Mouse (Mus musculus) forebrain, embryonic 13.5 days (tissue): ENCODE results near the gene Spice1. TPM values are rescaled to one million over a fixed set of nuclear protein-coding genes. Genes with fewer than 3 reads are reported as not detected.

Experiments used
- ATAC-seq: fragments of 200-750 bp; cut with Nextera tagmentation; 2 replicates; pipeline ENCODE4 v1.8.0; 2017
- H3K27ac ChIP-seq: fragments of 300-500 bp; sonication (generic); 2 replicates; pipeline ENCODE4 v1.5.1; 2015; ENCODE audit warnings: inconsistent platforms, mild to moderate bottlenecking, moderate library complexity
- H3K27me3 ChIP-seq: fragments of 300-500 bp; sonication (generic); 2 replicates; pipeline ENCODE4 v1.6.1; 2015; ENCODE audit warnings: mild to moderate bottlenecking, inconsistent platforms
- H3K36me3 ChIP-seq: fragments of 300-500 bp; sonication (generic); 2 replicates; pipeline ENCODE4 v1.6.1; 2015; ENCODE audit warnings: mild to moderate bottlenecking, inconsistent platforms; ENCODE audit not compliant: poor library complexity, severe bottlenecking
- H3K4me1 ChIP-seq: fragments of 300-500 bp; sonication (generic); 2 replicates; pipeline ENCODE4 v1.6.1; 2015; ENCODE audit warnings: inconsistent platforms
- H3K4me2 ChIP-seq: fragments of 300-500 bp; sonication (generic); 2 replicates; pipeline ENCODE4 v1.6.1; 2015; ENCODE audit warnings: inconsistent platforms, mild to moderate bottlenecking, moderate library complexity
- H3K4me3 ChIP-seq: fragments of 300-500 bp; sonication (generic); 2 replicates; pipeline ENCODE4 v1.5.1; 2015; ENCODE audit warnings: mild to moderate bottlenecking, inconsistent platforms
- H3K9ac ChIP-seq: fragments of 300-500 bp; sonication (generic); 2 replicates; pipeline ENCODE4 v1.6.1; 2015; ENCODE audit warnings: mild to moderate bottlenecking, inconsistent platforms
- H3K9me3 ChIP-seq: fragments of 300-500 bp; sonication (generic); replicated peaks from 2 replicates; pipeline ENCODE4 v1.6.1; 2016; ENCODE audit warnings: inconsistent platforms
- WGBS: fragments of 180-500 bp; shearing (Covaris S2); methylation state at CpG from one replicate; pipeline ENCODE4 v1.1.7; 2015; 5-methylcytosine and 5-hydroxymethylcytosine counted together
- polyA plus RNA-seq: library from polyadenylated mRNA; unstranded; fragments of >200 nt; fragmentation: Nextera tagmentation; extraction: Ambion mirVana; gene quantifications from 2 replicates; pipeline ENCODE4 v1.2.1, GENCODE M21; 2015

Gene Spice1
- polyA plus RNA-seq, 1 experiment from 2014 or later, result 26.8 TPM

DNA sequence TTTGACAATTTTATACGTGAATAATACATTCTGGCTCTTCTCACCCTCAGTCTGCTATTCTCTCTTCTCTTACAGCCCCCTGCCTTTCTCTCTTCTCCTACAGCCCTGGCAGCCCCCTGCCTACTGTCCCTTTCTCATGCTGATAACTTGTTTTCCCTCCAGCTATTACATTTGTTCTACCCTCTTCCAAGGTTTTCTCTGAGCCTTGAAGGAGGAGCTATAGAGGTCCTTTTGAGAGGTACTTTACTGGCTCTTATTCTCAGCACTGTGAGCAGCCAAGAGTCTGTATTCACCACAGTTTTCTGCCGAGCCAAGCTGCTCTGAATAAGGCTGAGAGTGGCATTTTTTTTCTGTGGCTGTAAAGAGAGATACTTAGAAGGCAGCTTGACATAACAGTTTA, 36.6 kb downstream of the Spice1 start:
- Histone ChIP-seq H3K27ac (peak overlapping the region; percentile 61; the same call in 1 of the 2 replicates), H3K4me3 (no peak overlapping the region), H3K4me2 (peak overlapping the region; percentile 7; the same call in 1 of the 2 replicates), H3K27me3 (no peaks in the 10 kb centered on the region), H3K9me3 (no peaks in the 10 kb centered on the region), H3K4me1 (peaks cover 15% of the 10 kb centered on the region), H3K9ac (no peak overlapping the region), H3K36me3 (peaks cover 15% of the 10 kb centered on the region)
- ATAC-seq, result peak; percentile 87
- 5% methylated on average over 2 of the region's 2 CpGs for WGBS

DNA sequence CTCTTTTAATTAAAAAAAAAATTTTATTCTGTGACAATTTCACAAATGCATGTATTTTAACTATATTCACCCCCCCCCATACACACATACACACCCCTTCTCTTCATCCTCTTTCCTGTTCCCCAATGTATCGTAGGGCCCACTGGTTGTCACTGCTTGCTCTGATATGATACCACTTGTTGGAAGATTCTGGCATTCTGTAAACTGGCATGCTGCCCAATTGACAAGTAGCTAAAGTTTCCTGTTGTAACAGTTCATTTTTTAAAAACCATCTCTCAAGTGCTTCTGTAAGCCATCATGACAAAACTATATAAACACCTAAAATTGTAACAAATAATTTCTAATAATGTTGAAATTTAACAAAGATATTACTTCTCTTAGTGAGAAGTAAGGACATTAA, 37.3 kb downstream of the Spice1 start:
- Histone ChIP-seq H3K4me3 (no peak overlapping the region), H3K4me1 (peaks cover 15% of the 10 kb centered on the region), H3K9me3 (no peaks in the 10 kb centered on the region), H3K36me3 (peaks cover 15% of the 10 kb centered on the region), H3K4me2 (no peak overlapping the region), H3K27me3 (no peaks in the 10 kb centered on the region), H3K27ac (no peak overlapping the region), H3K9ac (no peak overlapping the region)
- WGBS, result 77% methylated on average over 1 of the region's 1 CpGs
- no peak for ATAC-seq

DNA sequence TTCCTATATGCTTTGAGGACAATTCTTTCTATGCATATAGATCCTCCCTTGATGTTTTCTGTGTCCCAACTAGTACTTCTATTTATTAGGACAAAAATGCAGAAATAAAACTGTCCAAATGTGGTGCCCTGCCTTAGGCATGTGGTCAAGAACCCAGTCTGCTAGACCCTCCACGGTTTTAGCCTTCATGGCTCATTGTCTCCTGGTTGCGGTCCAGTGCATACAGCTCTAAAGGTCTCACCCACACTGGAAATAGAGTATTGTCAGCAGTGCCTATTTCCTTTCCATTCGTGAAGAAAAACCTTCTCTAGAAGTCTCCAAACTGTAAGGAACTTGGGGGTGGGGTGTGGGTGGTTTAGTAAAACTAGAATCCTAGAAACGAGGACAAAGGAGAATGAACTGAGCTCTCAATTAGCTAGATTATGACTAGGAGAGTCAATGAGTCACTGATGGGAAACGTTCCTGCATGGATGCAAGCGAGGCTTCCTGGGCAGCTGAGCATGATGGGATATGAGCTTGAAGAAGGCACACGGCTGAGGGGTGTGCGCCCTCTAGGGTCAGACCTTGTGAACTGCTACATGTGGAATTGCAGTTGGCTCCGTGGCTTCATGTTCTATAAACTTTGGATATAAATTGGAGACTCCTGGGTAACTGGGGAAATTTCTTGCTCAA, 45.1 kb downstream of the Spice1 start:
- Histone ChIP-seq H3K27me3 (no peaks in the 10 kb centered on the region), H3K4me3 (no peak overlapping the region), H3K9ac (no peak overlapping the region), H3K9me3 (no peaks in the 10 kb centered on the region), H3K27ac (no peak overlapping the region), H3K4me1 (peaks cover 16% of the 10 kb centered on the region; the same call in 1 of the 2 replicates), H3K4me2 (no peak overlapping the region), H3K36me3 (peaks cover 24% of the 10 kb centered on the region)
- ATAC-seq, result no peak
- WGBS, result 45% methylated on average over 9 of the region's 9 CpGs

DNA sequence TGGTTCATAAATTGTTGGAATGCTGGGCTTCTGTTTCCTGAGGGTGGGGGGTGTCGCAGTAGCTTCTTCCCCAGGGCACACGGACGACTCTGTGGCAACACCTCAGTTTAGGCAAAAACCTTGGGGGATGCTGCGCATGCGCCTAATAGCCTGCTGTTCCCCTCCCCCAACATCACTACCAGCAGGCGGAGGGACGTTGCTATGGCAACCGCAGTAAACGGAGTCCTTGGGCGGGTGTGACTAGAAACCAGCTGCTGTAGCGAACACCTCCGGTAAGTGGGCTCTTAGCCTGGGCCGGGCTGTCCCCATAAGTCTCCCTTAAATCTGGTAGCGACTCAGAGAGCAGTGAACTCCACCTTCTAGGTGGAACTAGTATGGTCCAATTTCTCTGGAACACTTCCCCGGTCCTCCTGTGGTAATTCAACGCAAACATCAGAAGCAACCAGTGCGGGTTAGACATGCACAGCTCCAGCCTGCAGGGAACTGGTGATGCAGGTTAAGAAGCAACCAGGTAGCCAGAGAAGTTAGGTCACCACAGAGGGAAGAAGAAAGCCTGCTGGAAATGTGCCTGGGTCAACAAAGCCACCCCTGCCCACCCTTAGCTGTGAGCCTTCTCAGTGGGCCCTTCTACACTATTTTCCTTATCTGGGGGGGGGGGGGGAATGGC, 47.8 kb downstream of the Spice1 start, which contains the start of gene Cfap44:
Gene Cfap44 (plus strand): TSS at position 220 of the 667 bp plus-strand sequence.
- H3K27me3 ChIP-seq, result no peaks in the 10 kb centered on the region
- peak within 1 kb of the TSS; percentile 46 for H3K9ac ChIP-seq
- ATAC-seq, result peak; percentile 95
- peaks cover 8% of the 10 kb centered on the region for H3K36me3 ChIP-seq
- peak within 1 kb of the TSS; percentile 65 for H3K4me2 ChIP-seq
- peak within 1 kb of the TSS; percentile 37 for H3K4me3 ChIP-seq
- no peaks in the 10 kb centered on the region for H3K9me3 ChIP-seq
- WGBS, result 1% methylated on average over 17 of the region's 17 CpGs
- H3K27ac ChIP-seq, result no peak within 1 kb of the TSS
- H3K4me1 ChIP-seq, result peaks cover 16% of the 10 kb centered on the region; the same call in 1 of the 2 replicates

DNA sequence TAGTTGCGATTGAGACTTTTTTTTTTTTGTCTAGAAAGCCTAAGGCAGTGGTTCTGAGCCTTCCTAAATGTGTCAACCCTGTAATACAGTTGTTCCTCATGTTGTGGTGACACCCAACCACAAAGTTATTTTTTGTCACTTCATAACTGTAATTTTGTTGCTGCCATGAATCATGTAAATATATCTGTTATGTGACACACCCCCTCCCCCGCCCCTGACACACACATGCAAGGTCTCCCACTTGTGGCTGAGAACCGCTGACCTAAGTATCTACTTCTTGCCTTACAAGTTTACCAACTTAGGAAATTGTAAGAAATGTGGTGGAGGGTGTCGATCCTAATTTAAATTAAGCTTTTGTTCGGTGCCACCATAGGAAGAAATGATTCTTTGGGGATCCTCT, 58.0 kb downstream of the Spice1 start:
- H3K4me3 ChIP-seq, result no peak overlapping the region
- H3K27me3 ChIP-seq, result no peaks in the 10 kb centered on the region
- no peak for ATAC-seq
- H3K9me3 ChIP-seq, result no peaks in the 10 kb centered on the region
- no peak overlapping the region for H3K9ac ChIP-seq
- no peak overlapping the region for H3K4me2 ChIP-seq
- WGBS, result 91% methylated on average over 5 of the region's 5 CpGs
- H3K36me3 ChIP-seq, result no peaks in the 10 kb centered on the region
- H3K27ac ChIP-seq, result no peak overlapping the region
- H3K4me1 ChIP-seq, result no peaks in the 10 kb centered on the region

DNA sequence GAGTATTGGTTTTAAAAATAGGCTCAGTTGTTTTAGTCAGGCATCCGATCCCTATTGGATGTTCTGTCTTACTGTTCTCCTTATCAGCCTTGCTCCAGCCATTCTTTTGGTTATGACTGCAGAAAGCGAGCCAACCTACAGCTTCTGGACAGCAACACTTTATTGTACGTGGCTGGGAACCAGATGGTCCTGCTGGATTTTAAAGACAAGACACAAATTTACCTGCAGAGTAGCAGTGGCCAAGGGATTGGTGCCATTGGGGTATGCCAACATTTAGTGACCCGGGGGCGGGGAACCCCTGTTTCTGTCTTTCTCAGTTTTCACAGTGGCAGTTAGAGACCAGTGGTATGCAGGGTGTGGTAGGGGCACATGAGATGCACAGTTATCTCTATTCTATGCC, 60.3 kb downstream of the Spice1 start:
- ATAC-seq, result no peak

DNA sequence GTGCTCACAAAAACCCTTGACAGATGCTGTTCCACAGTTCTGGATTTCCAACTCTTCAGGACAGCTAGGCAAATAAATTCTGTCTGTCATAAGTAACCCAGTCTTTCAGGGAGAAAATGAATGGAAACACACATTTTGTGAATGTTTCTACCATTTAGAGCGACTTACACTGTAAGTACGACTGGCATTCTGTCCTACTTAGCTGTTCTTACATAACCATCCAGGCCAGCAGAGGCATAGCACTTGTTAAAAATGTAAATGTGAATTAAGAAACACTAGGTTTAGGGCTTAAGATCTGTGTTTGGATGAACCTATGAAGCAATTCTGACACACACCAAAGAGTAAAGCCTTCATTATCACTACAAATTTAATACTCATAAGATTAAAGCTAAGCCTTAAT, 61.4 kb downstream of the Spice1 start:
- Histone ChIP-seq H3K4me1 (no peaks in the 10 kb centered on the region), H3K36me3 (no peaks in the 10 kb centered on the region), H3K9me3 (no peaks in the 10 kb centered on the region), H3K27me3 (no peaks in the 10 kb centered on the region), H3K4me3 (no peak overlapping the region), H3K9ac (no peak overlapping the region), H3K27ac (no peak overlapping the region), H3K4me2 (no peak overlapping the region)
- WGBS, result 88% methylated on average over 2 of the region's 2 CpGs
- no peak for ATAC-seq

More for the DNA sequence above, 60.3 kb downstream of the Spice1 start:
- Histone ChIP-seq H3K4me2 (no peak overlapping the region), H3K27ac (no peak overlapping the region), H3K4me3 (no peak overlapping the region), H3K9ac (no peak overlapping the region), H3K4me1 (no peaks in the 10 kb centered on the region), H3K9me3 (no peaks in the 10 kb centered on the region), H3K36me3 (no peaks in the 10 kb centered on the region), H3K27me3 (no peaks in the 10 kb centered on the region)
- 88% methylated on average over 5 of the region's 5 CpGs for WGBS

DNA sequence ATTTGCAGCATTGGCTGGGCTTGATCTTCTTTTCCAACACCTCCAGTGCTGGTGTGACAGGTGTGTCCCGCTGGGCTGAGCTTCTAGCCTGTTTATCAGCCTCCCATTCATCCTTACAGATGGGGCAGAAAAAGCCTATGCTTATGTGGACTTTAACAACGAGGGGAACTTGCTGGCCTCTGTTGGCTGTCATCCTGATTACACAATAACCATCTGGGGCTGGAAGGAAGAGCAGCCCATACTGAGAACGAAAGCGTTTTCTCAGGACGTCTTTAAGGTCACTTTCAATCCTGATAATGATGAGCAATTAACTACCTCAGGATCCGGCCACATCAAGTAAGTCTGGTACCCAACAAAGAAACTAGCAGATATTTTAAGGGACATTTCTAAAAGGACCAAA, 63.3 kb downstream of the Spice1 start:
- Histone ChIP-seq H3K9ac (no peak overlapping the region), H3K9me3 (no peaks in the 10 kb centered on the region), H3K4me2 (no peak overlapping the region), H3K4me1 (no peaks in the 10 kb centered on the region), H3K27ac (no peak overlapping the region), H3K36me3 (no peaks in the 10 kb centered on the region), H3K27me3 (no peaks in the 10 kb centered on the region), H3K4me3 (no peak overlapping the region)
- 63% methylated on average over 6 of the region's 6 CpGs for WGBS
- ATAC-seq, result no peak

DNA sequence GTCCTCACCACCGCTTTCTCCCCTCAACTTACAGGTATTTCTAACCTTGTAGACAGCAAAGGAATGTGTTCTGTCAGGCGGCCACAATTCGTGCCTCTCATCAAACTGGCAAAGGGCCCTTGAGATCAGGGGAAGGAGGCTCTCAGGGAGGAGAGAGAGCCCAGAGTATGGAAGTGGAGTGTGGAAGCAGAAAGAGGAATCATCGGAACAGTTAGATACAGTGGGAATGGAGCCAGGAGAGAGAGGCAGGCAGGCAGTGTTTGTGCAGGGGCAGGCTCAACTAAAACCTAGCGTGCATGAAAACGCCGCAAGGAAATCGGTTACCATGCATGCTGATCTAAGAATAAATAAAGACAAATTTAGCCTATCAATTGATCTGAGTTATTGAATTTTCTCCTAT, 70.7 kb downstream of the Spice1 start:
- Histone ChIP-seq H3K4me2 (no peak overlapping the region), H3K4me3 (no peak overlapping the region), H3K27ac (no peak overlapping the region), H3K9ac (no peak overlapping the region), H3K9me3 (no peaks in the 10 kb centered on the region), H3K27me3 (no peaks in the 10 kb centered on the region), H3K36me3 (no peaks in the 10 kb centered on the region), H3K4me1 (no peaks in the 10 kb centered on the region)
- no peak for ATAC-seq
- 73% methylated on average over 8 of the region's 8 CpGs for WGBS

DNA sequence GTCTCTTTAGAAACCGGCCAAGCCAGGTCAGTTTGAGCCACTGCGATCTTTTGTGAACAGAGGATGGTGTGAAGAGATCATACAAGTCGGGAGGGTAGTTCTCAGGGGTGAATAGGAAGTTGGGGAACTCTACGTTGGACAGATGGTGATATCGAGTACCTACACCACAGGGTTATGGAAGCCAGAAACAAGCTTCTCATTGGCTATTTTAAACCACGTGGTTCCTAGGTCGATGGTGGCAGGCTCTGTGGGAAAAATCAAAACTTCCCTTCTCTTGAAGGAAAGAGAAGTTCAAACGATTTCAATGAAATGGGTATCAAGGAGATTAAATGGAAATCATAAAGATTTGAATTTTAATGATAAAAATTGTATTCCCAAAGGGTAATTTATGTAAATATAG, 74.8 kb downstream of the Spice1 start:
- H3K36me3 ChIP-seq, result no peaks in the 10 kb centered on the region
- H3K9ac ChIP-seq, result no peak overlapping the region
- H3K27me3 ChIP-seq, result no peaks in the 10 kb centered on the region
- no peaks in the 10 kb centered on the region for H3K9me3 ChIP-seq
- ATAC-seq, result no peak
- no peak overlapping the region for H3K27ac ChIP-seq
- no peak overlapping the region for H3K4me2 ChIP-seq
- no peaks in the 10 kb centered on the region for H3K4me1 ChIP-seq
- 88% methylated on average over 8 of the region's 8 CpGs for WGBS
- no peak overlapping the region for H3K4me3 ChIP-seq

DNA sequence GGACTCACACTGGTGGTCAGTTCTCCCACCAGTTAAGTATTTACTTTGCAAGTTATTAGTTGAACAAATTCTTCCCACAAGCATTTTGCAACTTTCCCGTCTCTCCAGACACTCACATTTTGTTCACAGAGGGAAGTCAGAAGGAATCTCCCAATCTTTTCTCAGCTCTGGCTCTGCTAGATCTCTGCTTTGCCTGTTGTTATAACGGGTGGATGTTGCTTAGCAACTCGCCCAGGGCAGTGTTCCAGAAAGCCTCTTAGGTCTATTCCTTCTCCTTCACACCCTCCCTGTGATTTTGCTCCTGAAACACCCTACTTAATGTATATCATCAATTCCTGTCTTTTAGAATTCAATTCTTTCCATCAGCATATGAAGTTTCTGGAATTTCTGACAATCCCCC, 76.6 kb downstream of the Spice1 start:
- ATAC-seq, result no peak
- Histone ChIP-seq H3K9me3 (no peaks in the 10 kb centered on the region), H3K27ac (no peak overlapping the region), H3K4me3 (no peak overlapping the region), H3K4me1 (no peaks in the 10 kb centered on the region), H3K36me3 (no peaks in the 10 kb centered on the region), H3K4me2 (no peak overlapping the region), H3K9ac (no peak overlapping the region), H3K27me3 (no peaks in the 10 kb centered on the region)
- 38% methylated on average over 3 of the region's 3 CpGs for WGBS

DNA sequence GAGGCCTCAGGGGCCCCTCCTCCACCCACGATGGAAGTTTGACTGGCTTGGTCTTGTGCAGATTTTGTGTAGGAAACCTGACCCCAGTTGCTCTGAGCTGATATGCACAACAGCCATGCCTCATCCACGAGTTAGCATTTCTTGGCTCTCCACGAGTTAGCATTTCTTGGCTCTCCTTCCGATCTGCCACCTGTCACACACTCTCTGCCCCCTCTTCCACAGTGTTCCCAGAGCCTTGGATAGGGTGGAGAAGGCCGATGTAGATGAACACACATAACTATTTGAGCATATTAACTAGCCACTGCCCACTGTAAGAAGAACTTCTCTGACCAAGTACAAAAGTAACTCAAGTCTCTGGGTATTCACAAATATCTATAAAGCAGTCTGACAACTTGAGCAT, 81.5 kb downstream of the Spice1 start:
- Histone ChIP-seq H3K36me3 (no peaks in the 10 kb centered on the region), H3K27me3 (no peaks in the 10 kb centered on the region), H3K9me3 (no peaks in the 10 kb centered on the region), H3K4me2 (no peak overlapping the region), H3K4me3 (no peak overlapping the region), H3K9ac (no peak overlapping the region), H3K4me1 (peaks cover 6% of the 10 kb centered on the region), H3K27ac (no peak overlapping the region)
- no peak for ATAC-seq
- WGBS, result 82% methylated on average over 5 of the region's 5 CpGs
